Mouse (Mus musculus) testis, adult 2 months (tissue): Measurements from ENCODE around the gene Esrrb. TPM values are rescaled to one million over a fixed set of nuclear protein-coding genes. Genes with fewer than 3 reads are reported as not detected.
A peak's percentile ranks its signal among the peaks of the same experiment; 100 is the strongest.

Source experiments
- H3K27ac ChIP-seq: fragments of 200-500 bp; 2 replicates; pipeline ENCODE4 v1.5.1; 2012; ENCODE audit warnings: low read depth, low read length; ENCODE audit not compliant: control insufficient read depth, insufficient read depth
- H3K27me3 ChIP-seq: fragments of 200-500 bp; 2 replicates; pipeline ENCODE4 v1.6.1; 2012; ENCODE audit warnings: mild to moderate bottlenecking, low read length, moderate library complexity; ENCODE audit not compliant: control insufficient read depth, insufficient read depth
- H3K36me3 ChIP-seq: fragments of 200-500 bp; 2 replicates; pipeline ENCODE4 v1.6.1; 2012; ENCODE audit warnings: mild to moderate bottlenecking, low read length; ENCODE audit not compliant: control insufficient read depth, insufficient read depth
- H3K4me1 ChIP-seq: fragments of 200-500 bp; 2 replicates; pipeline ENCODE4 v1.6.1; 2012; ENCODE audit warnings: low read length; ENCODE audit not compliant: control insufficient read depth, insufficient read depth
- H3K4me3 ChIP-seq: fragments of 200-500 bp; 2 replicates; pipeline ENCODE4 v1.5.1; 2012; ENCODE audit warnings: low read depth, mild to moderate bottlenecking, low read length, moderate library complexity, mixed read lengths; ENCODE audit not compliant: control insufficient read depth
- CTCF ChIP-seq: fragments of 200-500 bp; IDR thresholded peaks from 2 replicates; pipeline ENCODE4 v1.5.1; 2012; ENCODE audit warnings: low read depth, mild to moderate bottlenecking, inconsistent platforms, low read length, moderate library complexity; ENCODE audit not compliant: control insufficient read depth, insufficient read depth, insufficient replicate concordance
- POLR2A ChIP-seq: fragments of 200-500 bp; IDR thresholded peaks from 2 replicates; pipeline ENCODE4 v1.6.1; 2012; ENCODE audit warnings: low read depth, mild to moderate bottlenecking, inconsistent platforms, low read length, moderate library complexity; ENCODE audit not compliant: control insufficient read depth
- polyA plus RNA-seq: library from polyadenylated mRNA; depleted of rRNA; stranded (reverse); fragments of >200 nt; gene quantifications from 2 replicates; pipeline ENCODE4 v1.2.3, GENCODE M21; 2012

Gene Esrrb
- polyA plus RNA-seq, 1 experiment = 6.3 TPM

- Histone ChIP-seq H3K27me3 (no peaks in the 10 kb centered on the region), H3K4me3 (no peak overlapping the region), H3K27ac (no peak overlapping the region), H3K4me1 (no peaks in the 10 kb centered on the region), H3K36me3 (no peaks in the 10 kb centered on the region)
- TF ChIP-seq CTCF (no peak), POLR2A (no peak)
Observed at GRCm38 (mm10) chr12:86537799-86538198, 176.9 kb downstream of the Esrrb start.

- no peak overlapping the region for H3K27ac ChIP-seq
- no peaks in the 10 kb centered on the region for H3K36me3 ChIP-seq
- H3K27me3 ChIP-seq = no peaks in the 10 kb centered on the region
- TF ChIP-seq POLR2A (no peak), CTCF (no peak)
- H3K4me1 ChIP-seq = no peaks in the 10 kb centered on the region
- no peak overlapping the region for H3K4me3 ChIP-seq
Observed at GRCm38 (mm10) chr12:86538711-86539110, 177.8 kb downstream of the Esrrb start.

- Histone ChIP-seq H3K27ac (no peak overlapping the region), H3K36me3 (no peaks in the 10 kb centered on the region), H3K4me1 (no peaks in the 10 kb centered on the region), H3K27me3 (no peaks in the 10 kb centered on the region), H3K4me3 (no peak overlapping the region)
- TF ChIP-seq POLR2A (no peak), CTCF (no peak)
Observed at GRCm38 (mm10) chr12:86539511-86539910, 178.6 kb downstream of the Esrrb start.

- TF ChIP-seq POLR2A (no peak), CTCF (no peak)
- no peak overlapping the region for H3K27ac ChIP-seq
- no peaks in the 10 kb centered on the region for H3K4me1 ChIP-seq
- no peak overlapping the region for H3K4me3 ChIP-seq
- H3K27me3 ChIP-seq = no peaks in the 10 kb centered on the region
- H3K36me3 ChIP-seq = no peaks in the 10 kb centered on the region
Observed at GRCm38 (mm10) chr12:86547808-86548207, 186.9 kb downstream of the Esrrb start.

GRCm38 (mm10) chr12:86553037-86553436 lies 192.1 kb downstream of the Esrrb start:
- TF ChIP-seq POLR2A (no peak), CTCF (no peak)
- Histone ChIP-seq H3K36me3 (no peaks in the 10 kb centered on the region), H3K4me1 (no peaks in the 10 kb centered on the region), H3K4me3 (no peak overlapping the region), H3K27me3 (no peaks in the 10 kb centered on the region), H3K27ac (no peak overlapping the region)

GRCm38 (mm10) chr12:86556796-86557517 lies 196.0 kb downstream of the Esrrb start:
- H3K27me3 ChIP-seq = no peaks in the 10 kb centered on the region
- H3K4me3 ChIP-seq = no peak overlapping the region
- no peak overlapping the region for H3K27ac ChIP-seq
- H3K4me1 ChIP-seq = no peaks in the 10 kb centered on the region
- no peaks in the 10 kb centered on the region for H3K36me3 ChIP-seq
- TF ChIP-seq CTCF = no peak
- no peak for TF ChIP-seq POLR2A

- TF ChIP-seq POLR2A (no peak), CTCF (peak; percentile 77; the same call in 1 of the 2 replicates)
- Histone ChIP-seq H3K4me1 (no peaks in the 10 kb centered on the region), H3K36me3 (no peaks in the 10 kb centered on the region), H3K4me3 (no peak overlapping the region), H3K27me3 (no peaks in the 10 kb centered on the region), H3K27ac (no peak overlapping the region)
Observed at GRCm38 (mm10) chr12:86558889-86559288, 198.0 kb downstream of the Esrrb start.

GRCm38 (mm10) chr12:86562705-86563104 lies 201.8 kb downstream of the Esrrb start:
- no peak overlapping the region for H3K27ac ChIP-seq
- no peaks in the 10 kb centered on the region for H3K36me3 ChIP-seq
- H3K4me1 ChIP-seq = no peaks in the 10 kb centered on the region
- H3K4me3 ChIP-seq = no peak overlapping the region
- no peak for TF ChIP-seq POLR2A
- no peak for TF ChIP-seq CTCF
- H3K27me3 ChIP-seq = no peaks in the 10 kb centered on the region
